Mouse (Mus musculus): ENCODE data around the gene Stx16.

Stx16 gene

GRCm38 (mm10) chr2:174126522-174127375 lies 50.6 kb downstream of the Stx16 start:
- no peak for DNase-seq (ENCODE audit: low spot score)

GRCm38 (mm10) chr2:174127376-174127713 lies 51.2 kb downstream of the Stx16 start:
- no peak for DNase-seq (ENCODE audit: low spot score)

- DNase-seq (ENCODE audit: low spot score), result no peak
Measured at GRCm38 (mm10) chr2:174128926-174129325, 52.8 kb downstream of the Stx16 start.

- DNase-seq (ENCODE audit: low spot score), result no peak
Measured at GRCm38 (mm10) chr2:174130468-174131097, 54.5 kb downstream of the Stx16 start.

GRCm38 (mm10) chr2:174132413-174132969 lies 56.4 kb downstream of the Stx16 start:
- DNase-seq (ENCODE audit: low spot score), result no peak

Data from lung, postnatal 25 days (tissue).